Mouse (Mus musculus) adrenal gland, postnatal 36 days (tissue): Measurements from ENCODE around the gene Abt1. TPM values are rescaled to one million over a fixed set of nuclear protein-coding genes. Genes with fewer than 3 reads are reported as not detected.
A peak's percentile ranks its signal among the peaks of the same experiment; 100 is the strongest.

Source experiments
- DNase-seq, 2 experiments: peaks; one replicate each; pipeline ENCODE4 v3.0.0; 2021; ENCODE audit warnings: mixed read lengths in 1 of 2
- long read RNA-seq, 2 experiments: library from polyadenylated mRNA; stranded (forward); transcript quantifications; one replicate each; pipeline ENCODE4 v2.0.0; 2021; ENCODE audit warnings: borderline sequencing depth in 2 of 2
- total RNA-seq, 2 experiments: library from RNA; stranded (reverse); gene quantifications; 2 replicates each; pipeline ENCODE4 v1.2.3; 2021

The Abt1 gene
- total RNA-seq = 1 to 10 TPM; 6.9 to 8.3 TPM
- long read RNA-seq, experiment 1, full-length matches to known transcripts = 48 of 49 reads
- long read RNA-seq, experiment 1, partial matches to known transcripts = 0 of 49 reads
- long read RNA-seq, experiment 1, other reads (novel, unspliced or antisense) = 1 of 49 reads
- long read RNA-seq, experiment 2, full-length matches to known transcripts = 16 of 17 reads
- long read RNA-seq, experiment 2, partial matches to known transcripts = 0 of 17 reads
- long read RNA-seq, experiment 2, other reads (novel, unspliced or antisense) = 1 of 17 reads

- peak; percentile 93 to 94 for DNase-seq
These were observed at the start of gene Abt1 for GRCm38 (mm10) chr13:23423286-23424051. TSS of gene Abt1 (minus strand) at chr13:23423866.

GRCm38 (mm10) chr13:23466911-23467310, 43.2 kb upstream of the Abt1 start:
- peak; percentile 59 to 71 for DNase-seq

GRCm38 (mm10) chr13:23466306-23466705, 42.6 kb upstream of the Abt1 start:
- no peak for DNase-seq

GRCm38 (mm10) chr13:23465600-23466109, 42.0 kb upstream of the Abt1 start, which contains the start of gene Btn1a1:
TSS of gene Btn1a1 (minus strand) at chr13:23465901.
- no peak for DNase-seq

GRCm38 (mm10) chr13:23464841-23465366, 41.2 kb upstream of the Abt1 start:
- no peak for DNase-seq

- peak; percentile 30 to 45 for DNase-seq
These were observed 40.6 kb upstream of the Abt1 start for GRCm38 (mm10) chr13:23464224-23464637.

GRCm38 (mm10) chr13:23463381-23464223, 39.9 kb upstream of the Abt1 start:
- DNase-seq = peak; percentile 74 to 81

- no peak for DNase-seq
These were observed 39.0 kb upstream of the Abt1 start for GRCm38 (mm10) chr13:23462669-23463068.

GRCm38 (mm10) chr13:23462063-23462462, 38.4 kb upstream of the Abt1 start:
- no peak for DNase-seq

GRCm38 (mm10) chr13:23459264-23459846, 35.7 kb upstream of the Abt1 start:
- no peak for DNase-seq

GRCm38 (mm10) chr13:23453926-23454325, 30.3 kb upstream of the Abt1 start:
- peak in 1 of 2 experiments; percentile 14 for DNase-seq

GRCm38 (mm10) chr13:23453362-23453862, 29.7 kb upstream of the Abt1 start:
- peak; percentile 76 to 80 for DNase-seq

GRCm38 (mm10) chr13:23450398-23450797, 26.7 kb upstream of the Abt1 start:
- peak; percentile 88 to 91 for DNase-seq

GRCm38 (mm10) chr13:23449235-23450095, 25.8 kb upstream of the Abt1 start:
- DNase-seq = peak; percentile 61 to 73

GRCm38 (mm10) chr13:23448758-23449157, 25.1 kb upstream of the Abt1 start:
- DNase-seq = no peak

GRCm38 (mm10) chr13:23446498-23446952, 22.9 kb upstream of the Abt1 start:
- DNase-seq = peak; percentile 78 to 83

- DNase-seq = peak; percentile 88 to 90
These were observed 22.1 kb upstream of the Abt1 start for GRCm38 (mm10) chr13:23445561-23446320.

GRCm38 (mm10) chr13:23445156-23445555, 21.5 kb upstream of the Abt1 start:
- DNase-seq = no peak

GRCm38 (mm10) chr13:23444451-23444850, 20.8 kb upstream of the Abt1 start:
- DNase-seq = no peak
